Mouse (Mus musculus) cerebellum, adult 2 months (tissue): Measurements from ENCODE around the gene Tmem164. TPM values are rescaled to one million over a fixed set of nuclear protein-coding genes. Genes with fewer than 3 reads are reported as not detected.

Source experiments
- DNase-seq, 2 experiments: peaks; one replicate each; pipeline ENCODE4 v3.0.0; 2021
- H3K27ac ChIP-seq: fragments of 200-500 bp; 2 replicates; pipeline ENCODE4 v1.5.1; 2012; ENCODE audit warnings: low read length, control low read depth, inconsistent platforms; ENCODE audit not compliant: insufficient read depth
- H3K27me3 ChIP-seq: fragments of 200-500 bp; 2 replicates; pipeline ENCODE4 v1.6.1; 2012; ENCODE audit warnings: inconsistent platforms, mild to moderate bottlenecking, low read length, moderate library complexity; ENCODE audit not compliant: control insufficient read depth, insufficient read depth
- H3K4me1 ChIP-seq: fragments of 200-500 bp; 2 replicates; pipeline ENCODE4 v1.6.1; 2011; ENCODE audit warnings: low read length; ENCODE audit not compliant: control insufficient read depth, insufficient read depth
- H3K4me3 ChIP-seq: fragments of 200-500 bp; replicated peaks from 2 replicates; pipeline ENCODE3; 2011; ENCODE audit warnings: mild to moderate bottlenecking, low read depth, low read length, control low read depth; ENCODE audit not compliant: insufficient read depth
- CTCF ChIP-seq: fragments of 200-500 bp; IDR thresholded peaks from 2 replicates; pipeline ENCODE4 v1.5.1; 2011; ENCODE audit warnings: low read depth, mild to moderate bottlenecking, control low read depth, low read length, moderate library complexity, borderline replicate concordance; ENCODE audit not compliant: insufficient read depth
- POLR2A ChIP-seq: fragments of 200-500 bp; IDR thresholded peaks from 2 replicates; pipeline ENCODE4 v1.6.1; 2011; ENCODE audit warnings: low read length, control low read depth, borderline replicate concordance; ENCODE audit not compliant: insufficient read depth
- WGBS: fragments of 180-500 bp; shearing (Covaris S2); methylation state at CpG from one replicate; pipeline ENCODE4 v1.1.7; 2018; 5-methylcytosine and 5-hydroxymethylcytosine counted together
- polyA plus RNA-seq: library from polyadenylated mRNA; depleted of rRNA; stranded (reverse); fragments of >200 nt; gene quantifications from 2 replicates; pipeline ENCODE4 v1.2.3, GENCODE M21; 2012

Tmem164 gene
- polyA plus RNA-seq, 1 experiment: 18.1 TPM

DNA sequence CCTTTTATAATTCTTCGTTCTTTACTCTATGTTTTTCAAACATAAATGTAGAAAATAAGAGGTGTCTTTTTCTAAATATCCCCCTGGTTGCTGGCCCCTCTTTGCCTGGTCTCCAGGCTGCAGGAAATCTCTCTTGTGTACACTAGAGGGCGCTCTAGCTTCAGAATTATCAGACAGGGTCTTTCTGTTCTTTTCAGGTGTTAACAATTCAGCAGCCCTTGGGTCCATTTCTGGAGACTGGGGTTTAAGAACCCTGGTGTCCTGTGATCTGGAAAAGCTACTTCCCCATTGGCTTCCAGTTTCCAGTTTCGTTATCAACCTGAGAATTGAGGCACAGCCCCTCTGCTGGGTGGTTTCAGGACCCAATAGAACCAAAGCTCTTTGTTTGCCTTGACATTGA, 140.6 kb downstream of the Tmem164 start:
- H3K27me3 ChIP-seq: no peaks in the 10 kb centered on the region
- 32% methylated on average over 3 of the region's 3 CpGs for whole genome bisulfite sequencing
- H3K4me3 ChIP-seq: no peak overlapping the region
- H3K4me1 ChIP-seq: peaks cover 6% of the 10 kb centered on the region; the same call in 1 of the 2 replicates
- DNase-seq: no peak
- no peak overlapping the region for H3K27ac ChIP-seq
- no peak for TF ChIP-seq POLR2A
- peak; percentile 41; the same call in 1 of the 2 replicates for TF ChIP-seq CTCF

DNA sequence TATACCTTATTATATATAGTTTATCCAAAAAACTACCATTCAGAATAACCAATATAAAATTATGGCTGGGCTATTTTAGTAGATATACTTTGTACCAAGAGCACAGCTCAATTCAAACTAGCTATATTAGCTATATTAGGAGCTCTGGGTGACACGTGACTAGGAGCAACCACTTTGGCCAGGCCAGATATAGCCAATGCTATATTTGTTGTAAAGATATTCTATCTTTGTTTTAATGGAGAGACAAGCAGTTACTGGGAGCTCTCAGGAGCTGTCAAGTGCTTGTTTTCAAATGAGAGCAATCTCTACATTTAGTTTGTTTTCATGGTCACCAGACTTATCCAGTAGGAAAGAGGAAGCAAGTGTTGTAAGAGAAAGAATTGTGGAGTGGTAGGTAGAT, 144.1 kb downstream of the Tmem164 start:
- TF ChIP-seq POLR2A (no peak), CTCF (no peak)
- 83% methylated on average over 1 of the region's 1 CpGs for WGBS
- H3K4me1 ChIP-seq: peaks cover 6% of the 10 kb centered on the region; the same call in 1 of the 2 replicates
- H3K4me3 ChIP-seq: no peak overlapping the region
- no peaks in the 10 kb centered on the region for H3K27me3 ChIP-seq
- no peak for DNase-seq
- no peak overlapping the region for H3K27ac ChIP-seq

DNA sequence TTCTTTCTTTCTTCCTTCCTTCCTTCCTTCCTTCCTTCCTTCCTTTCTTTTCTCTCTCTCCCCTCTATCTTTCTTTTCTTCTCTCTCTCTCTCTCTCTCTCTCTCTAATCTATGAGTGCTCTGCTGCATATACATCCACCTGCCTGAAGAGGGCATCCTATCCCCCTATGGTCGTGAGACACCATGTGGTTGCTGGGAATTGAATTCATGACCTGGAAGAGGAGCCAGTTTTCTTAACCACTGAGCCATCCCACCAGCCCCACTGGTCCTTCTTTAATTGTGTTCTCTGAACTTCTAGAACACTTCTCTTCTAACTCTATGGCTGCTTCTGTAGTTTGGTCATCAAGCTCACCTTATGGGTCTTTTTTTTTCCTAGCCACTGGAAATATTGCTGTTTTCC, 146.4 kb downstream of the Tmem164 start:
- H3K27ac ChIP-seq: no peak overlapping the region
- no peaks in the 10 kb centered on the region for H3K27me3 ChIP-seq
- DNase-seq: no peak
- no peaks in the 10 kb centered on the region for H3K4me1 ChIP-seq
- 11% methylated on average over 1 of the region's 1 CpGs for WGBS
- no peak overlapping the region for H3K4me3 ChIP-seq
- TF ChIP-seq CTCF: 0 out of 2 replicates have a peak, but pooled peaks have one; percentile 7
- no peak for TF ChIP-seq POLR2A

DNA sequence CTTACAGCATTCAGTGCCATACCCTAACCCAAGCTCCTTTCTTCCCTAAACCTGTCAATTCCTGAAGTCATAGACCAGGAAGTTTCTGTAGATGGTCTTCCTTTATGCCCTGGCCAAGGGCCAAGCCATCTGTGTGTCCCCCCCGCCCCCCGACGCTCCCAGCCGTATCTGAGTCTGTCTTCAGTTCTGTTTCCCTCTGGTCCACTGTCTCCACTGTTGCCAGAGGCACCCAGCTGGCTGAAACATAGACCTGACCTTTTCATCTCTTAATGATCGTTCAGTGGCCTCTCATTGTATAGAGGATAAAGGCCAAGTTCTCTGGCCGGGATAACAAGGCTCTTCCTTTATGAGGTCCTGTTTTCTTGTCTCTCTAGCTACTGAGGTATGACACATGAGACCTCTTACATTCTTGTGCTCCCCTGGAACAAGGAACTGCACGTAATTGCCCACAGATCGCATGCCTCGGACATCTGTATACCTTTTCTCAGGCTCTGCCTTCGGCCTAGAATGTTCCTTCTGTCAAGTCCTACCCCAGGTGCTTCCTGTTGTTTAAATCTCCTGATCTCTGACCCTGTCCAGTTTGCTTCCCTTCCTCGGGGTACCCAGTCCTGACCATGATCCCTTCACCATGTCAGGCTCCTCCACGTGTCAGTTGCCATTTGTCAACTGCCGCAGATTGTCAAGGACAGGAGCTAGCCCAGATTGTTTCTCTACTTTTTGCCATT, 147.1 kb downstream of the Tmem164 start:
- no peaks in the 10 kb centered on the region for H3K4me1 ChIP-seq
- no peak for DNase-seq
- H3K27ac ChIP-seq: no peak overlapping the region
- no peaks in the 10 kb centered on the region for H3K27me3 ChIP-seq
- WGBS: 50% methylated on average over 13 of the region's 13 CpGs
- TF ChIP-seq CTCF (no peak), POLR2A (no peak)
- H3K4me3 ChIP-seq: no peak overlapping the region

DNA sequence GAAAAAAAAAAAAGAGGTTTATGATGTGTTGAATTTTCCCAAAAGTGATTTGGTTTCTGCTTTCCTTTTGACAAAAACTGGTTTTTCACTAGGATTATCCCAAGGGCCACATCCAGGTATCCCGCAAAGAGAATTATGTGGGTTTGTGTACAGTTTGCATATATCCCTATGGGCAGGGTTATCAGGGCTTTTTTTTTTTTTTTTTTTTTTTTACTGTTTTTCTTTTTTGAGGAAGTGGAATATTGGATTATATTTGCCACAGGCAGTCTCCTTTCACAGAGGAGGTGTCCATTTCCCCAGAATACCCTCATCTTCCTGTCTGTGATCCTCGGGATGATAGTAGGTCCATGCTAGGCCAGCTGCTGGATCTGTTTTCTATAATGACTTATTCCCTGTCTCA, 148.1 kb downstream of the Tmem164 start:
- Histone ChIP-seq H3K4me1 (no peaks in the 10 kb centered on the region), H3K27me3 (no peaks in the 10 kb centered on the region), H3K27ac (no peak overlapping the region), H3K4me3 (no peak overlapping the region)
- WGBS: 90% methylated on average over 2 of the region's 2 CpGs
- TF ChIP-seq CTCF (no peak), POLR2A (no peak)
- no peak for DNase-seq

DNA sequence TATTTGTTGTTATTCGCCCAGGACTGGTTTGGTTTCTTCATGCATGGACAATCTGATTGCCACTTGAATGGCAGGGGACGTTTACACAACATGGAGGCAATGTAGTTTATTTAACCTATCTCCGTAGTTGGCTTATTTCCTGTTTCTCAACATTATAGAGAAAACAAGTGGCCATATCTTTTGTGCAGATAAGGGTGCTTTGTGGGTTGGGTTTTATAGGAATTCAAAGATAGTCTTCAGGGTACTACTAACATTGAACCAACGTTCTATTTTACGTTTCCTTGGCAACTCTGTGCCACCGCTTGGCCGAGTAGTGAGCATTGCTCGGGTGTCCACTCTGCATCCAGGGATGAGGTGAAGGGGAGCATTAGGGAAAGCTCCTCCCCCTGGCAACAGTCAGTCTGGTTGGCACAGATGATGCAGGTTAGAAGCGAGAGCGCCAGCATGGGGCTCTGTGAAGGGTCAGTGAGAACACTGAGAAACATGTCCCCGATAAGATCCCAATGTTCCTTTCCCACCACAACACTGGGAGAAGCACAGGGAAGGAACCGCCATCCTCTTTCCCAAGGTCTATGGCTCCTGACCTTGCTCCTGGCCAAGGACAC, 148.8 kb downstream of the Tmem164 start:
- TF ChIP-seq POLR2A: no peak
- TF ChIP-seq CTCF: no peak
- 65% methylated on average over 11 of the region's 12 CpGs for WGBS
- no peaks in the 10 kb centered on the region for H3K27me3 ChIP-seq
- DNase-seq: no peak
- no peaks in the 10 kb centered on the region for H3K4me1 ChIP-seq
- no peak overlapping the region for H3K4me3 ChIP-seq
- H3K27ac ChIP-seq: no peak overlapping the region

DNA sequence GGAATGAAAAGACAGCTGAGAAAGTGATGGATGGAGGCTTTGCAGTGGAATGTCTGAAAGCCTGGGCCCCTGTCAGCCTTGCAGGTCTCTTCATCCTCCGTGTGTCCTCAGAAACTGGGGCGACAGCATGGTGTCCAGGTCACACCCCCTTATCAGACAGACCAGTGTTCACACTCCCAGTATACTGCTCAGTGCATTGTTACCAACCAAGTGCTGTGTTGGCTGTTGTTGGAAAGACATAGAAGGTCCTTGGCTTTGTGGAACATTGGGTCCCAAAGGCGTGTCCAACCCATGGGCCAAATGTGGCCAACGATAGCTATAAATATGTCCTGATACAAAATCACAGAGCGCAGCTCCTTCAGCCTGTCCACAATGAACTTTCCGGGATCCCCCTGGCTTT, 149.4 kb downstream of the Tmem164 start:
- H3K4me1 ChIP-seq: no peaks in the 10 kb centered on the region
- TF ChIP-seq POLR2A (no peak), CTCF (no peak)
- WGBS: 98% methylated on average over 6 of the region's 6 CpGs
- no peaks in the 10 kb centered on the region for H3K27me3 ChIP-seq
- no peak overlapping the region for H3K4me3 ChIP-seq
- DNase-seq: no peak
- no peak overlapping the region for H3K27ac ChIP-seq

DNA sequence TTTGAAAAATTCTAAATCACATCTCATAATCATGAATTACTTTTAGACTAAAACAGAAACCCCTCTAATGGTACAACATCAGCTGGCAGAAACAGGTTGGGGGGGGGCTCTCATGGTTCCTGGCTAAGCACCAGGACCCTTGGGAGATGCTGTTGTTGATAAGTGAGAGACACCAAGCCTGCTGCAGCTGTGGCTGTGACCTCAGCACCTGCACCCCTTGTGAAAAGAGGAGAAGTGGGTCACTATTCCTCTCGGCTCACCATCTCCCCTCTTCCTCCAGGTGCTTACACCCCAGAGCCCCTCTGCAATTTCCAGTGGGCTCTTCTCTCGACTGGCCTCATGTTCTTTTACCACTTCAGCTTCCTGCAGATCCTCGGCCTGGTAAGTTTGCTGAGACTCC, 151.0 kb downstream of the Tmem164 start:
- Histone ChIP-seq H3K27ac (no peak overlapping the region), H3K27me3 (no peaks in the 10 kb centered on the region), H3K4me3 (no peak overlapping the region), H3K4me1 (peaks cover 9% of the 10 kb centered on the region; the same call in 1 of the 2 replicates)
- no peak for TF ChIP-seq CTCF
- TF ChIP-seq POLR2A: no peak
- WGBS: 96% methylated on average over 3 of the region's 3 CpGs
- DNase-seq: no peak
